Mouse (Mus musculus) forebrain, postnatal 0 days (tissue): ENCODE measurements at regions not wholly inside any gene's neighbourhood (a gene's known extent, or its start where the extent isn't known, plus 50 kb on each side); places are given as distances from the start of the nearest gene placed in this dataset.
A peak's percentile ranks its signal among the peaks of the same experiment; 100 is the strongest.

Experiments used
- ATAC-seq: fragments of 200-750 bp; cut with Nextera tagmentation; 2 replicates; pipeline ENCODE4 v1.8.0; 2017; ENCODE audit warnings: mild to moderate bottlenecking, moderate library complexity
- DNase-seq: peaks from one replicate; pipeline ENCODE4 v3.0.0-alpha.2; 2015
- H3K27ac ChIP-seq: fragments of 300-500 bp; sonication (generic); 2 replicates; pipeline ENCODE4 v1.5.1; 2014; ENCODE audit warnings: low read depth, mild to moderate bottlenecking, antibody characterized with exemption, low read length, moderate library complexity, mixed read lengths
- H3K27me3 ChIP-seq: fragments of 300-500 bp; sonication (generic); 2 replicates; pipeline ENCODE4 v1.6.1; 2014; ENCODE audit warnings: mild to moderate bottlenecking, low read length, mixed read lengths; ENCODE audit not compliant: insufficient read depth
- H3K36me3 ChIP-seq: fragments of 300-500 bp; sonication (generic); 2 replicates; pipeline ENCODE4 v1.6.1; 2014; ENCODE audit warnings: mild to moderate bottlenecking, moderate library complexity; ENCODE audit not compliant: insufficient read depth
- H3K4me1 ChIP-seq: fragments of 300-500 bp; sonication (generic); 2 replicates; pipeline ENCODE4 v1.6.1; 2014; ENCODE audit warnings: antibody characterized with exemption; ENCODE audit not compliant: insufficient read depth
- H3K4me2 ChIP-seq: fragments of 300-500 bp; sonication (generic); 2 replicates; pipeline ENCODE4 v1.6.1; 2014; ENCODE audit warnings: low read depth, mild to moderate bottlenecking, moderate library complexity
- H3K4me3 ChIP-seq: fragments of 300-500 bp; sonication (generic); 2 replicates; pipeline ENCODE4 v1.5.1; 2014; ENCODE audit warnings: low read depth, low read length, mixed read lengths
- H3K9ac ChIP-seq: fragments of 300-500 bp; sonication (generic); 2 replicates; pipeline ENCODE4 v1.6.1; 2014; ENCODE audit warnings: mild to moderate bottlenecking
- H3K9me3 ChIP-seq: fragments of 300-500 bp; sonication (generic); 2 replicates; pipeline ENCODE4 v1.6.1; 2016; ENCODE audit warnings: low read length
- CTCF ChIP-seq: sonication (generic); IDR thresholded peaks from 2 replicates; pipeline ENCODE4 v1.5.1; 2016; ENCODE audit warnings: antibody characterized with exemption, control low read depth, low read depth
- WGBS: fragments of 180-500 bp; shearing (Covaris S2); extraction: QIAGEN DNeasy Blood & Tissue Kit; methylation state at CpG from one replicate; pipeline ENCODE4 v1.1.7; 2014; 5-methylcytosine and 5-hydroxymethylcytosine counted together

GRCm38 (mm10) chr1:94355873-94356272 is 303.5 kb upstream of the Pdcd1 start:
- H3K27ac ChIP-seq, result no peak overlapping the region
- H3K36me3 ChIP-seq, result no peaks in the 10 kb centered on the region
- WGBS, result 74% methylated on average over 3 of the region's 3 CpGs
- DNase-seq (peak; percentile 4), ATAC-seq (no peak)
- no peak overlapping the region for H3K4me2 ChIP-seq
- H3K9ac ChIP-seq, result no peak overlapping the region
- H3K4me1 ChIP-seq, result no peaks in the 10 kb centered on the region
- no peak overlapping the region for H3K4me3 ChIP-seq
- TF ChIP-seq CTCF, result no peak
- no peaks in the 10 kb centered on the region for H3K27me3 ChIP-seq
- H3K9me3 ChIP-seq, result no peaks in the 10 kb centered on the region

- Histone ChIP-seq H3K4me1 (no peaks in the 10 kb centered on the region), H3K27me3 (no peaks in the 10 kb centered on the region), H3K36me3 (no peaks in the 10 kb centered on the region), H3K4me3 (no peak overlapping the region), H3K4me2 (no peak overlapping the region), H3K9ac (no peak overlapping the region), H3K27ac (no peak overlapping the region), H3K9me3 (no peaks in the 10 kb centered on the region)
- DNase-seq (no peak), ATAC-seq (no peak)
- TF ChIP-seq CTCF, result no peak
- 97% methylated on average over 2 of the region's 2 CpGs for WGBS
Observed at GRCm38 (mm10) chr1:94342576-94342975, 290.2 kb upstream of the Pdcd1 start.

- no peaks in the 10 kb centered on the region for H3K27me3 ChIP-seq
- no peak for TF ChIP-seq CTCF
- H3K4me2 ChIP-seq, result no peak overlapping the region
- H3K4me1 ChIP-seq, result no peaks in the 10 kb centered on the region
- H3K27ac ChIP-seq, result no peak overlapping the region
- no peaks in the 10 kb centered on the region for H3K9me3 ChIP-seq
- H3K4me3 ChIP-seq, result no peak overlapping the region
- no peaks in the 10 kb centered on the region for H3K36me3 ChIP-seq
- 67% methylated on average over 3 of the region's 3 CpGs for WGBS
- no peak overlapping the region for H3K9ac ChIP-seq
- DNase-seq (no peak), ATAC-seq (no peak)
Observed at GRCm38 (mm10) chr1:94341237-94341636, 288.9 kb upstream of the Pdcd1 start.

- Histone ChIP-seq H3K27me3 (no peaks in the 10 kb centered on the region), H3K4me3 (no peak overlapping the region), H3K27ac (no peak overlapping the region), H3K4me2 (no peak overlapping the region), H3K9me3 (no peaks in the 10 kb centered on the region), H3K9ac (no peak overlapping the region), H3K4me1 (no peaks in the 10 kb centered on the region), H3K36me3 (no peaks in the 10 kb centered on the region)
- no peak for DNase-seq
- no peak for TF ChIP-seq CTCF
- ATAC-seq, result no peak
Observed at GRCm38 (mm10) chr1:94318029-94318428, 265.7 kb upstream of the Pdcd1 start.

GRCm38 (mm10) chr1:94298395-94298794 is 246.0 kb upstream of the Pdcd1 start:
- Histone ChIP-seq H3K4me3 (no peak overlapping the region), H3K9me3 (no peaks in the 10 kb centered on the region), H3K4me2 (no peak overlapping the region), H3K36me3 (no peaks in the 10 kb centered on the region), H3K27ac (no peak overlapping the region), H3K27me3 (no peaks in the 10 kb centered on the region), H3K4me1 (no peaks in the 10 kb centered on the region), H3K9ac (no peak overlapping the region)
- DNase-seq (no peak), ATAC-seq (no peak)
- WGBS, result 78% methylated on average over 1 of the region's 1 CpGs
- no peak for TF ChIP-seq CTCF

GRCm38 (mm10) chr1:94272569-94272968 is 220.2 kb upstream of the Pdcd1 start:
- H3K27me3 ChIP-seq, result no peaks in the 10 kb centered on the region
- H3K36me3 ChIP-seq, result no peaks in the 10 kb centered on the region
- no peaks in the 10 kb centered on the region for H3K4me1 ChIP-seq
- H3K4me2 ChIP-seq, result no peak overlapping the region
- H3K27ac ChIP-seq, result no peak overlapping the region
- no peak for TF ChIP-seq CTCF
- ATAC-seq, result no peak
- 59% methylated on average over 4 of the region's 4 CpGs for WGBS
- H3K9ac ChIP-seq, result no peak overlapping the region
- DNase-seq, result no peak
- H3K4me3 ChIP-seq, result no peak overlapping the region
- no peaks in the 10 kb centered on the region for H3K9me3 ChIP-seq

GRCm38 (mm10) chr1:94263313-94263712 is 211.0 kb upstream of the Pdcd1 start:
- no peaks in the 10 kb centered on the region for H3K36me3 ChIP-seq
- TF ChIP-seq CTCF, result no peak
- H3K9me3 ChIP-seq, result no peaks in the 10 kb centered on the region
- no peaks in the 10 kb centered on the region for H3K27me3 ChIP-seq
- no peak overlapping the region for H3K27ac ChIP-seq
- H3K4me2 ChIP-seq, result no peak overlapping the region
- H3K4me3 ChIP-seq, result no peak overlapping the region
- H3K9ac ChIP-seq, result no peak overlapping the region
- peak; percentile 75 for DNase-seq
- 47% methylated on average over 8 of the region's 8 CpGs for WGBS
- no peaks in the 10 kb centered on the region for H3K4me1 ChIP-seq
- peak; percentile 96 for ATAC-seq

- DNase-seq, result no peak
- Histone ChIP-seq H3K4me3 (no peak overlapping the region), H3K4me2 (no peak overlapping the region), H3K36me3 (no peaks in the 10 kb centered on the region), H3K9ac (no peak overlapping the region), H3K9me3 (no peaks in the 10 kb centered on the region), H3K4me1 (no peaks in the 10 kb centered on the region), H3K27ac (no peak overlapping the region), H3K27me3 (no peaks in the 10 kb centered on the region)
- 63% methylated on average over 1 of the region's 1 CpGs for WGBS
- ATAC-seq, result no peak
- no peak for TF ChIP-seq CTCF
Observed at GRCm38 (mm10) chr1:94235426-94235825, 183.1 kb upstream of the Pdcd1 start.
